Mouse (Mus musculus): ENCODE data around the gene Gtf2h5. TPM values are rescaled to one million over a fixed set of nuclear protein-coding genes. Genes with fewer than 3 reads are reported as not detected.
A peak's percentile ranks its signal among the peaks of the same experiment; 100 is the strongest.

The Gtf2h5 gene
- 33.3 to 71.9 TPM (median 54.4 TPM) in 3 replicates for total RNA-seq (2017)

- ATAC-seq (replicated peaks; ENCODE audit: insufficient number of reproducible peaks, low FRiP score, low TSS enrichment, poor library complexity, severe bottlenecking): peak; percentile 90
Measured at GRCm38 (mm10) chr17:6079287-6080122, at the start of gene Gtf2h5, which contains the start of gene Serac1. Gene Gtf2h5 (plus strand): TSS chr17:6079786. Gene Serac1 (minus strand): TSS chr17:6079741.

GRCm38 (mm10) chr17:6035661-6036060 lies 43.9 kb upstream of the Gtf2h5 start:
- no peak for ATAC-seq (replicated peaks; ENCODE audit: insufficient number of reproducible peaks, low FRiP score, low TSS enrichment, poor library complexity, severe bottlenecking)

- ATAC-seq (replicated peaks; ENCODE audit: insufficient number of reproducible peaks, low FRiP score, low TSS enrichment, poor library complexity, severe bottlenecking): no peak
Measured at GRCm38 (mm10) chr17:6036458-6036857, 43.1 kb upstream of the Gtf2h5 start.

- ATAC-seq (replicated peaks; ENCODE audit: insufficient number of reproducible peaks, low FRiP score, low TSS enrichment, poor library complexity, severe bottlenecking): no peak
Measured at GRCm38 (mm10) chr17:6036872-6037271, 42.7 kb upstream of the Gtf2h5 start.

- ATAC-seq (replicated peaks; ENCODE audit: insufficient number of reproducible peaks, low FRiP score, low TSS enrichment, poor library complexity, severe bottlenecking): no peak
Measured at GRCm38 (mm10) chr17:6037507-6037906, 42.1 kb upstream of the Gtf2h5 start.

GRCm38 (mm10) chr17:6052801-6053200 lies 26.8 kb upstream of the Gtf2h5 start:
- ATAC-seq (replicated peaks; ENCODE audit: insufficient number of reproducible peaks, low FRiP score, low TSS enrichment, poor library complexity, severe bottlenecking): no peak

- ATAC-seq (replicated peaks; ENCODE audit: insufficient number of reproducible peaks, low FRiP score, low TSS enrichment, poor library complexity, severe bottlenecking): 0 out of 2 replicates have a peak, but pooled peaks have one; percentile 66
Measured at GRCm38 (mm10) chr17:6054934-6055355, 24.6 kb upstream of the Gtf2h5 start.

- ATAC-seq (replicated peaks; ENCODE audit: insufficient number of reproducible peaks, low FRiP score, low TSS enrichment, poor library complexity, severe bottlenecking): no peak
Measured at GRCm38 (mm10) chr17:6062793-6063192, 16.8 kb upstream of the Gtf2h5 start.

GRCm38 (mm10) chr17:6063532-6063931 lies 16.1 kb upstream of the Gtf2h5 start:
- no peak for ATAC-seq (replicated peaks; ENCODE audit: insufficient number of reproducible peaks, low FRiP score, low TSS enrichment, poor library complexity, severe bottlenecking)

- ATAC-seq (replicated peaks; ENCODE audit: insufficient number of reproducible peaks, low FRiP score, low TSS enrichment, poor library complexity, severe bottlenecking): no peak
Measured at GRCm38 (mm10) chr17:6066021-6066420, 13.6 kb upstream of the Gtf2h5 start.

- no peak for ATAC-seq (replicated peaks; ENCODE audit: insufficient number of reproducible peaks, low FRiP score, low TSS enrichment, poor library complexity, severe bottlenecking)
Measured at GRCm38 (mm10) chr17:6067613-6068012, 12.0 kb upstream of the Gtf2h5 start.

- no peak for ATAC-seq (replicated peaks; ENCODE audit: insufficient number of reproducible peaks, low FRiP score, low TSS enrichment, poor library complexity, severe bottlenecking)
Measured at GRCm38 (mm10) chr17:6069866-6070265, 9.7 kb upstream of the Gtf2h5 start.

- ATAC-seq (replicated peaks; ENCODE audit: insufficient number of reproducible peaks, low FRiP score, low TSS enrichment, poor library complexity, severe bottlenecking): no peak
Measured at GRCm38 (mm10) chr17:6073405-6073804, 6.2 kb upstream of the Gtf2h5 start.

- ATAC-seq (replicated peaks; ENCODE audit: insufficient number of reproducible peaks, low FRiP score, low TSS enrichment, poor library complexity, severe bottlenecking): no peak
Measured at GRCm38 (mm10) chr17:6083323-6083890, 3.8 kb downstream of the Gtf2h5 start.

- ATAC-seq (replicated peaks; ENCODE audit: insufficient number of reproducible peaks, low FRiP score, low TSS enrichment, poor library complexity, severe bottlenecking): no peak
Measured at GRCm38 (mm10) chr17:6091604-6092003, 12.0 kb downstream of the Gtf2h5 start.

GRCm38 (mm10) chr17:6095579-6095978 lies 16.0 kb downstream of the Gtf2h5 start:
- ATAC-seq (replicated peaks; ENCODE audit: insufficient number of reproducible peaks, low FRiP score, low TSS enrichment, poor library complexity, severe bottlenecking): no peak

GRCm38 (mm10) chr17:6097884-6098283 lies 18.3 kb downstream of the Gtf2h5 start:
- 0 out of 2 replicates have a peak, but pooled peaks have one; percentile 68 for ATAC-seq (replicated peaks; ENCODE audit: insufficient number of reproducible peaks, low FRiP score, low TSS enrichment, poor library complexity, severe bottlenecking)

GRCm38 (mm10) chr17:6102287-6102686 lies 22.7 kb downstream of the Gtf2h5 start:
- ATAC-seq (replicated peaks; ENCODE audit: insufficient number of reproducible peaks, low FRiP score, low TSS enrichment, poor library complexity, severe bottlenecking): no peak

- no peak for ATAC-seq (replicated peaks; ENCODE audit: insufficient number of reproducible peaks, low FRiP score, low TSS enrichment, poor library complexity, severe bottlenecking)
Measured at GRCm38 (mm10) chr17:6103566-6103965, 24.0 kb downstream of the Gtf2h5 start.

Measured in monocyte, adult 5-6 weeks (primary cell).